Mouse (Mus musculus): ENCODE measurements at regions not wholly inside any gene's neighbourhood (a gene's known extent, or its start where the extent isn't known, plus 50 kb on each side); places are given as distances from the start of the nearest gene placed in this dataset.

GRCm38 (mm10) chrX:118320123-118320522 lies 106.9 kb upstream of the Tgif2lx2 start:
- ATAC-seq (ENCODE audit: low TSS enrichment) = no peak

GRCm38 (mm10) chrX:118356888-118357287 lies 70.1 kb upstream of the Tgif2lx2 start:
- peak; percentile 78 for ATAC-seq (ENCODE audit: low TSS enrichment)

Data from frontal cortex, adult (tissue).